Mouse (Mus musculus) adrenal gland, adult 10 weeks (tissue): ENCODE results near the gene Gadd45a. TPM values are rescaled to one million over a fixed set of nuclear protein-coding genes. Genes with fewer than 3 reads are reported as not detected.

Source experiments
- polyA plus RNA-seq: library from polyadenylated mRNA; stranded (reverse); fragments of 350-450 nt; fragmentation: Illumina TruSeq; extraction: RNeasy Lipid Tissue Mini Kit (QIAGEN cat#74804); gene quantifications from one replicate; pipeline ENCODE4 v1.2.3, GENCODE M21; 2014; ENCODE audit warnings: low read depth, low replicate concordance

Gene Gadd45a
- 22.9 TPM for polyA plus RNA-seq

DNA sequence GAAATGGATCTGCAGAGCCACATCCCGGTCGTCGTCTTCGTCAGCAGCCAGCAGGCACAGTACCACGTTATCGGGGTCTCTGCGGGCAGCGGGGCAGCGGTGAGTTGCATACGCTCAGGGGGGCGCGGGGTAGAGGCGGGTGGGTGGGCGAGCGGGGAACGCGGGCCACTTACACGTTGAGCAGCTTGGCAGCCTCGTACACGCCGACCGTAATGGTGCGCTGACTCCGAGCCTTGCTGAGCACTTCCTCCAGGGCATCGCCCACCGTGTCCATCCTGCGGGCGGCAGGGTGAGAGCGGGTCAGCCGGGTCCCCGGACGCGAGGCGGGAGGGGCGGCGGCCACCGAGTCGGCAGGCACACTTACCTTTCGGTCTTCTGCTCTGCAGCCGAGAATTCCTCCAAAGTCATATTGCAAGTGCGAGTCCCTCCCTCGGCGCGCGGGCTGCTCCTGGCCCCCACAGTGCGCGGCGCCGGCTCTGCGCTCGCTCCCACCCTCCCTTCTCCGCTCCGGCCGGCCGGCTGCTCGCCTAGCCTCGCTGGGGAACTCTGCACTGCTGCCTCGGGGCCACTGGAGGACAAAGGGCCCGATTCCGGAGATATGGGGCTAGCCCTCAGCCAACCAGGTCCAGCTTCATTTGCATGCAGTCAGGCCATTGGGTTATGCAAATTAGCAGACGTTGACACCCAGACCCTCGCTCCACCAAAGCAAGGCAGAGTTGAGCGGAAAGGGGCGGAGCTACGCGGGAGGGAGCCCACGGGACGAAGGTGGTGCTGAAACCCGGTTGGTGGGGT is at the start of gene Gadd45a:
Gene Gadd45a, minus strand, starts transcription at position 621 of the 792 bp plus-strand sequence.

Other genes starting within 250 kb of the Gadd45a start
- gene Vmn1r39, start 226.8 kb downstream of the Gadd45a start, polyA plus RNA-seq: not detected
- gene Gng12, start 141.1 kb downstream of the Gadd45a start, polyA plus RNA-seq: 154 TPM
- 1,096 TPM for gene Serbp1, start 200.7 kb upstream of the Gadd45a start, polyA plus RNA-seq